In genomic region chr17:83829356-83829755, GRCm38 (mm10) we compare ENCODE assay signal across 21 mouse cellular contexts. TPM values are rescaled to one million over a fixed set of nuclear protein-coding genes. Genes with fewer than 3 reads are reported as not detected.
DNase-seq lines count a peak whose midpoint lies in the region; ATAC-seq and TF ChIP-seq lines count a peak whose summit lies in the region.
"Had no signal": no experiment of that assay in that cellular context is flagged by ENCODE, and none has a peak within 500 bp of the region (broad histone marks: within the 10 kb centered on the region; RNA-seq: fewer than 3 reads in every experiment).

No protein-coding gene starts in this region.

- no peak for TF ChIP-seq POLR2A in spleen, adult 2 months (IDR thresholded peaks at IDR 0.05; ENCODE audit: low read depth, low read length)

- 40% methylated on average over 3 of the region's 3 CpGs for WGBS in spleen, adult 2 months
- 74% methylated on average over 3 of the region's 3 CpGs for WGBS in embryonic facial prominence, embryonic 10.5 days
- 45% methylated on average over 3 of the region's 3 CpGs for WGBS in macrophage (ENCODE audit: missing documents)
- WGBS in forebrain, embryonic 10.5 days, result 79% methylated on average over 3 of the region's 3 CpGs

- H3K4me1 ChIP-seq in spleen, adult 2 months (ENCODE audit: control insufficient read depth, insufficient read depth, insufficient read length), result peaks cover 58% of the 10 kb centered on the region; the same call in 1 of the 2 replicates
- peaks cover 20% of the 10 kb centered on the region for H3K4me1 ChIP-seq in embryonic facial prominence, embryonic 10.5 days
- H3K4me1 ChIP-seq in forebrain, embryonic 10.5 days, result peaks cover 17% of the 10 kb centered on the region
- H3K4me1 ChIP-seq: forebrain, embryonic 13.5 days; hindbrain, embryonic 13.5 days had no signal

- no peaks in the 10 kb centered on the region for H3K79me2 ChIP-seq in macrophage (ENCODE audit: inconsistent target)

- no peaks in the 10 kb centered on the region for H3K27me3 ChIP-seq in spleen, adult 2 months (ENCODE audit: control insufficient read depth, insufficient read depth, low read length)
- H3K27me3 ChIP-seq in embryonic facial prominence, embryonic 10.5 days (replicated peaks; ENCODE audit: low read depth, poor library complexity, severe bottlenecking), result no peaks in the 10 kb centered on the region
- no peaks in the 10 kb centered on the region for H3K27me3 ChIP-seq in forebrain, embryonic 10.5 days (ENCODE audit: poor library complexity, severe bottlenecking)
- H3K27me3 ChIP-seq: embryonic facial prominence, embryonic 12.5 days; forebrain, embryonic 13.5 days; hindbrain, embryonic 13.5 days had no signal

- no peaks in the 10 kb centered on the region for H3K9me3 ChIP-seq in embryonic facial prominence, embryonic 10.5 days
- H3K9me3 ChIP-seq in forebrain, embryonic 10.5 days, result no peaks in the 10 kb centered on the region
- H3K9me3 ChIP-seq: embryonic facial prominence, embryonic 12.5 days; forebrain, embryonic 13.5 days; G1E; heart, embryonic 12.5 days; hindbrain, embryonic 13.5 days had no signal

- no peak for DNase-seq in spleen, adult 2 months (ENCODE audit: low read depth in 1 of 2, low spot score in 2 of 2)
- no peak for DNase-seq in spleen, postnatal 14 days (ENCODE audit: low spot score in 2 of 2)
- DNase-seq in embryonic facial prominence, embryonic 10.5 days (ENCODE audit: low spot score), result no peak
- no peak for DNase-seq in forebrain, embryonic 10.5 days (ENCODE audit: extremely low spot score, low spot score)
- DNase-seq in left cerebral cortex, postnatal 36 days (ENCODE audit: low spot score in 2 of 2), result no peak
- DNase-seq: adrenal gland, adult 8-10 months; cerebellum, adult 18-20 months; cerebellum, adult 9-11 months; cerebellum, postnatal 36 days; embryo, embryonic 11 days; forebrain, postnatal 0 days; gastrocnemius, postnatal 14 days had no signal

- peak overlapping the region; percentile 79 for H3K27ac ChIP-seq in spleen, adult 2 months (ENCODE audit: insufficient read depth, low read length)
- peak overlapping the region; percentile 45; the same call in 1 of the 2 replicates for H3K27ac ChIP-seq in embryonic facial prominence, embryonic 10.5 days (replicated peaks)
- peak overlapping the region; percentile 64 for H3K27ac ChIP-seq in macrophage
- no peak overlapping the region for H3K27ac ChIP-seq in forebrain, embryonic 10.5 days
- H3K27ac ChIP-seq: embryonic facial prominence, embryonic 12.5 days; forebrain, embryonic 13.5 days; hindbrain, embryonic 13.5 days; hindbrain, postnatal 0 days had no signal

- intact Hi-C loops in left cerebral cortex, postnatal 36 days (cut with DNase I), result no loop called here

- ATAC-seq in monocyte, adult 5-6 weeks (replicated peaks; ENCODE audit: insufficient number of reproducible peaks, low FRiP score, low TSS enrichment, poor library complexity, severe bottlenecking), result 0 out of 2 replicates have a peak, but pooled peaks have one; percentile 10
- no peak for ATAC-seq in CD4-positive, CD25-positive, alpha-beta regulatory T cell, adult 4 months
- ATAC-seq: forebrain, embryonic 13.5 days; forebrain, postnatal 0 days; hindbrain, postnatal 0 days had no signal

- TF ChIP-seq CTCF in spleen, adult 2 months (IDR thresholded peaks at IDR 0.05; ENCODE audit: extremely low read depth, insufficient read depth, insufficient read length, insufficient replicate concordance), result no peak

- H3K4me3 ChIP-seq in spleen, adult 2 months (ENCODE audit: extremely low read depth, insufficient read depth, insufficient read length), result no peak overlapping the region
- H3K4me3 ChIP-seq in embryonic facial prominence, embryonic 10.5 days, result no peak overlapping the region
- H3K4me3 ChIP-seq in macrophage (ENCODE audit: inconsistent target), result no peak overlapping the region
- no peak overlapping the region for H3K4me3 ChIP-seq in forebrain, embryonic 10.5 days
- H3K4me3 ChIP-seq: embryonic facial prominence, embryonic 12.5 days; forebrain, embryonic 13.5 days; heart, embryonic 12.5 days; hindbrain, embryonic 13.5 days had no signal

- no peaks in the 10 kb centered on the region; the same call in 1 of the 2 replicates for H3K36me3 ChIP-seq in spleen, adult 2 months (ENCODE audit: control insufficient read depth, insufficient read depth, low read length)
- H3K36me3 ChIP-seq in embryonic facial prominence, embryonic 10.5 days (replicated peaks), result no peaks in the 10 kb centered on the region
- no peaks in the 10 kb centered on the region for H3K36me3 ChIP-seq in macrophage (ENCODE audit: inconsistent target)
- H3K36me3 ChIP-seq in forebrain, embryonic 10.5 days (replicated peaks), result no peaks in the 10 kb centered on the region
- H3K36me3 ChIP-seq: embryonic facial prominence, embryonic 12.5 days; G1E; heart, embryonic 12.5 days; hindbrain, embryonic 13.5 days had no signal

RNA-seq across cellular contexts. Expression of gene Haao, which starts 18.4 kb away (rescaled TPM):
- polyA plus RNA-seq in spleen, adult 2 months (2012; rRNA removed), result 98.5 and 112 TPM in 2 replicates
- polyA plus RNA-seq in embryonic facial prominence, embryonic 10.5 days (2016; fragmentation: Nextera tagmentation; extraction: Ambion mirVana), result not detected in 2 replicates
- 1 to 10 TPM in 3 of 26 experiments, under 1 TPM in 4, not detected in 19; 0.19 to 1.5 (median 0.80) TPM for total RNA-seq in macrophage (2018; cell fraction: chromatin; rRNA removed)
- total RNA-seq in macrophage (2018; cell fraction: cytosol; rRNA removed), result under 1 TPM in 17 of 26 experiments, not detected in 9; 0.05 to 0.43 (median 0.24) TPM
- 1 to 10 TPM in 3 of 26 experiments, under 1 TPM in 15, not detected in 8; 0.26 to 2.4 (median 0.62) TPM for total RNA-seq in macrophage (2018; cell fraction: nucleus; rRNA removed)
- 0.53 to 0.67 TPM (median 0.56 TPM) in 3 replicates for polyA plus RNA-seq in macrophage (2018)
- 60.0 to 68.3 TPM (median 64.2 TPM) in 3 replicates for total RNA-seq in monocyte, adult 5-6 weeks (2017)
- 0.25 and 0.36 TPM in 2 replicates for polyA plus RNA-seq in forebrain, embryonic 10.5 days (2016; fragmentation: Nextera tagmentation; extraction: Ambion mirVana)
- under 1 TPM in 1 of 2 experiments, not detected in 1; 0.25 TPM for total RNA-seq in left cerebral cortex, postnatal 36 days (2021)
- polyA plus RNA-seq in CD4-positive, CD25-positive, alpha-beta regulatory T cell, adult 4 months (2017; shearing (Covaris generic)), result 1 to 10 TPM; 1.1 to 5.0 TPM
- total RNA-seq: forebrain, postnatal 0 days; gastrocnemius, postnatal 14 days had no signal
- polyA plus RNA-seq: forebrain, embryonic 13.5 days; forebrain, postnatal 0 days had no signal

Comparison
In these comparisons a context has a peak if more than half of its experiments do, and no peak if none do; other contexts are left out.
1. RNA of gene Haao, which starts 18.4 kb away (polyA plus RNA-seq): 98.5 to 112 TPM in spleen, adult 2 months; 1.1 to 5.0 TPM in CD4-positive, CD25-positive, alpha-beta regulatory T cell, adult 4 months, 0.53 to 0.67 TPM in macrophage, 0.25 to 0.36 TPM in forebrain, embryonic 10.5 days and not detected in embryonic facial prominence, embryonic 10.5 days; every median in the first group is over 10 times any median in the second.